Mouse (Mus musculus) layer of hippocampus, adult 2 months (tissue): ENCODE measurements around the gene Gm17416. TPM values are rescaled to one million over a fixed set of nuclear protein-coding genes. Genes with fewer than 3 reads are reported as not detected.
A peak's percentile ranks its signal among the peaks of the same experiment; 100 is the strongest.

Source experiments
- DNase-seq, 2 experiments: peaks; one replicate each; pipeline ENCODE4 v3.0.0; 2022; ENCODE audit warnings: low spot score in 2 of 2
- H3K27ac ChIP-seq: fragments of 200-600 bp; 2 replicates; pipeline ENCODE4 v1.8.1; 2022
- H3K4me3 ChIP-seq: fragments of 200-600 bp; 2 replicates; pipeline ENCODE4 v1.8.1; 2022; ENCODE audit warnings: mild to moderate bottlenecking
- CTCF ChIP-seq: fragments of 200-600 bp; conservative IDR thresholded peaks from 2 replicates; pipeline ENCODE4 v1.8.1; 2022; ENCODE audit warnings: antibody characterized with exemption, mild to moderate bottlenecking, moderate library complexity
- total RNA-seq, 2 experiments: library from RNA; stranded (reverse); gene quantifications; 2 replicates each; pipeline ENCODE4 v1.2.3; 2021

Gene Gm17416
- total RNA-seq, 2 experiments from 2014 or later: not detected

- H3K27ac ChIP-seq: no peak overlapping the region
- no peak overlapping the region for H3K4me3 ChIP-seq
- TF ChIP-seq CTCF: peak; percentile 61
- DNase-seq: no peak
Measured at GRCm38 (mm10) chr2:152617374-152617773, 48.2 kb downstream of the Gm17416 start.

Other genes with a start within 250 kb of the Gm17416 start
- 100 to 1,000 TPM; 103 to 125 TPM for gene Rbck1, start 236.7 kb upstream of the Gm17416 start, total RNA-seq
- gene Trib3, start 225.3 kb upstream of the Gm17416 start, total RNA-seq: under 1 TPM; 0.41 to 0.54 TPM
- gene Nrsn2, start 192.7 kb upstream of the Gm17416 start, total RNA-seq: 10 to 100 TPM; 66.3 to 83.0 TPM
- 10 to 100 TPM; 16.5 to 19.5 TPM for gene Sox12, start 171.3 kb upstream of the Gm17416 start, total RNA-seq
- gene Zcchc3, start 154.3 kb upstream of the Gm17416 start, total RNA-seq: 10 to 100 TPM in 1 of 2 experiments, 1 to 10 TPM in 1; 9.9 to 10.1 TPM
- 1 to 10 TPM; 2.4 to 3.2 TPM for gene 6820408C15Rik, start 153.8 kb upstream of the Gm17416 start, total RNA-seq
- not detected for gene Defb23, start 104.7 kb upstream of the Gm17416 start, total RNA-seq
- gene Defb20, start 92.3 kb upstream of the Gm17416 start, total RNA-seq: not detected
- gene Defb22, start 79.2 kb upstream of the Gm17416 start, total RNA-seq: not detected
- not detected for gene Defb26, start 57.6 kb upstream of the Gm17416 start, total RNA-seq
- not detected for gene Defb28, start 51.1 kb upstream of the Gm17416 start, total RNA-seq
- not detected for gene Defb29, start 29.2 kb upstream of the Gm17416 start, total RNA-seq
- not detected for gene Defb21, start 3.4 kb downstream of the Gm17416 start, total RNA-seq
- gene Defb19, start 11.0 kb downstream of the Gm17416 start, total RNA-seq: not detected
- gene Defb45, start 30.1 kb downstream of the Gm17416 start, total RNA-seq: not detected
- gene Defb36, start 35.0 kb downstream of the Gm17416 start, total RNA-seq: not detected
- gene Defb25, start 53.7 kb downstream of the Gm17416 start, total RNA-seq: not detected
- 1 to 10 TPM in 1 of 2 experiments, under 1 TPM in 1; 0.42 to 2.0 TPM for gene Rem1, start 57.6 kb downstream of the Gm17416 start, total RNA-seq
- 10 to 100 TPM; 71.5 to 73.3 TPM for gene H13, start 100.1 kb downstream of the Gm17416 start, total RNA-seq
- gene Mcts2, start 117.7 kb downstream of the Gm17416 start, total RNA-seq: 10 to 100 TPM; 18.8 to 20.8 TPM
- gene Id1, start 166.9 kb downstream of the Gm17416 start, total RNA-seq: 10 to 100 TPM; 23.5 to 25.4 TPM
- gene Cox4i2, start 184.8 kb downstream of the Gm17416 start, total RNA-seq: 1 to 10 TPM; 1.4 to 1.6 TPM